Mouse (Mus musculus) lung, embryonic 16.5 days (tissue): Measurements from ENCODE around the gene Nobox. TPM values are rescaled to one million over a fixed set of nuclear protein-coding genes. Genes with fewer than 3 reads are reported as not detected.

Experiments used
- ATAC-seq: fragments of 200-750 bp; cut with Nextera tagmentation; 2 replicates; pipeline ENCODE4 v1.8.0; 2017; ENCODE audit warnings: low read depth, mild to moderate bottlenecking, moderate library complexity
- H3K27ac ChIP-seq: fragments of 300-500 bp; sonication (generic); 2 replicates; pipeline ENCODE4 v1.5.1; 2014; ENCODE audit warnings: mild to moderate bottlenecking, control low read depth, low read length
- H3K27me3 ChIP-seq: fragments of 300-500 bp; sonication (generic); 2 replicates; pipeline ENCODE4 v1.6.1; 2014; ENCODE audit warnings: low read depth, low read length, mixed read lengths; ENCODE audit not compliant: control insufficient read depth, insufficient read depth
- H3K36me3 ChIP-seq: fragments of 300-500 bp; sonication (generic); 2 replicates; pipeline ENCODE4 v1.6.1; 2014; ENCODE audit warnings: low read length; ENCODE audit not compliant: control insufficient read depth, insufficient read depth
- H3K4me1 ChIP-seq: fragments of 300-500 bp; sonication (generic); replicated peaks from 2 replicates; pipeline ENCODE4 v1.6.1; 2014; ENCODE audit warnings: low read length, mixed read lengths; ENCODE audit not compliant: control insufficient read depth, insufficient read depth
- H3K4me2 ChIP-seq: fragments of 300-500 bp; sonication (generic); 2 replicates; pipeline ENCODE4 v1.6.1; 2014; ENCODE audit warnings: low read depth, low read length, control low read depth
- H3K4me3 ChIP-seq: fragments of 300-500 bp; sonication (generic); 2 replicates; pipeline ENCODE4 v1.5.1; 2014; ENCODE audit warnings: mild to moderate bottlenecking, low read length, control low read depth
- H3K9ac ChIP-seq: fragments of 300-500 bp; sonication (generic); 2 replicates; pipeline ENCODE4 v1.6.1; 2014; ENCODE audit warnings: low read length, control low read depth
- H3K9me3 ChIP-seq: fragments of 300-500 bp; sonication (generic); 2 replicates; pipeline ENCODE4 v1.6.1; 2016; ENCODE audit warnings: low read length; ENCODE audit not compliant: control insufficient read depth
- WGBS: fragments of 180-500 bp; shearing (Covaris S2); extraction: QIAGEN DNeasy Blood & Tissue Kit; methylation state at CpG from one replicate; pipeline ENCODE4 v1.1.7; 2014; 5-methylcytosine and 5-hydroxymethylcytosine counted together
- polyA plus RNA-seq: library from polyadenylated mRNA; unstranded; fragments of >200 nt; fragmentation: Nextera tagmentation; extraction: Ambion mirVana; gene quantifications from 2 replicates; pipeline ENCODE4 v1.2.1, GENCODE M21; 2015

Nobox gene
- polyA plus RNA-seq, 1 experiment from 2014 or later: 0.09 TPM

DNA sequence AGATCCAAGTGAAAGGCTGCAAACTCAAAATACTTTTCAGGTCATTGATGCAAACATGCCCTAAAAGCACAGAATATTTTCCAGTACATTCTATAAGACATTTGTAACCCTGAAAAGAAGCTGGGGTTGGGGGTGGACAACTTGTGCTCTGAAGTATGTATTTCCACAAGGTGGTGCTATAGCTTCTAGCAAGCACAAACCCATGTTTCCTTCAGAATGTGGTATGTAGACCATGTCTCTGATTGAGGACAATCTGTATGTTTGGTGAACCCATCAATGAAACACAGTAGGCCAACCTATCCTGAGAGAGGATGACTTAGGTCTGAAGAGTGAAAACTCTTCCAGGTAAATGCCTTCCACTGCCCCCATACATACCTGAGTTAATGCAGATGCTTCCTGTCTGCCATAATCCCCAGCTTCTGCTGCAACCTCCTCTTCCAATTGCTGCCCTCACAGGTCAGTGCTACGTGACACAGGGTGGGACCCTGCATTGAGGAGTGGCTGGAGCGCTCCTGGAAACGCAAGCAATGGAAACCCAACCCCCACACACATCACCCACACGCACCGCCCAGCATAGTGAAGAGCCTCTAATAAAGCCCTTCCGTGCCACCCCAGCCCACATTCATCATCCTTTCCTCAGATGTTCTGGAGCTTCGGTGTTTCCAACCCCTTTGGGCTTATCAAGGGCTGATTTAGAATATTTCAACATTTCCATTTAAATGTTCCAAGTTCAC is 55.0 kb downstream of the Nobox start:
- Histone ChIP-seq H3K4me3 (no peak overlapping the region), H3K9ac (no peak overlapping the region), H3K9me3 (no peaks in the 10 kb centered on the region), H3K27ac (no peak overlapping the region), H3K27me3 (no peaks in the 10 kb centered on the region), H3K4me2 (no peak overlapping the region), H3K36me3 (no peaks in the 10 kb centered on the region), H3K4me1 (peaks cover 3% of the 10 kb centered on the region; the same call in 1 of the 2 replicates)
- WGBS: 64% methylated on average over 7 of the region's 7 CpGs
- peak; percentile 69 for ATAC-seq

Other genes with a start within 250 kb of the Nobox start
- not detected in 2 replicates for gene Olfr441, start 203.2 kb downstream of the Nobox start, polyA plus RNA-seq
- not detected in 2 replicates for gene Olfr237-ps1, start 163.0 kb downstream of the Nobox start, polyA plus RNA-seq
- not detected in 2 replicates for gene Olfr437, start 146.3 kb downstream of the Nobox start, polyA plus RNA-seq
- gene Olfr13, start 137.4 kb downstream of the Nobox start, polyA plus RNA-seq: not detected in 2 replicates
- gene Olfr435, start 112.4 kb downstream of the Nobox start, polyA plus RNA-seq: not detected in 2 replicates
- gene Olfr434, start 96.5 kb downstream of the Nobox start, polyA plus RNA-seq: not detected in 2 replicates
- not detected in 2 replicates for gene Olfr47, start 78.0 kb downstream of the Nobox start, polyA plus RNA-seq
- gene Arhgef5, start 44.0 kb downstream of the Nobox start, polyA plus RNA-seq: 23.3 and 25.0 TPM in 2 replicates